ENCODE assay signal across 17 mouse cellular contexts in the genomic region with DNA sequence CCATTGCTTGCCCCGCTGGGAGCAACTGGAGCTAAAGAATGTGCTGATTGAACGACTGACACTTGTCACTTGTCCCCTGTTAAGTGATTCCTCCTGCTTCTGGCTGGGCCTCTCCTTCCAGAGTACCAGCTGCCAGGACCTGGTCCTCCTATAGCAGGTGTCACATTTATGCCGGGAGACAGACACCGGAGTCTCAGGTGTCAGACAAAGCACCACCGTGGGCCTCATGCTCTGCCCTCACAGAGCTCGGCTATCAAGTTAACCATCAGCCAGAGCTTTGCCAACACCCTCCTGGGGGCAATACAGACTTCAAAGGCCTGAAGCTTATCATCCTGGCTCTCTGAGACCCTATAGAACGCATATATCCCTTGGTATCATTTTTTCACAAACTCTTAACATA. TPM values are rescaled to one million over a fixed set of nuclear protein-coding genes. Genes with fewer than 3 reads are reported as not detected.
"Had no signal": no experiment of that assay in that cellular context is flagged by ENCODE, and none has a peak within 500 bp of the region (broad histone marks: within the 10 kb centered on the region; RNA-seq: fewer than 3 reads in every experiment).

No protein-coding gene starts in this region.

- DNase-seq: liver; liver, embryonic 13.5 days; liver, postnatal 0 days; lung, postnatal 14 days; right cerebral cortex, postnatal 25 days; thymus, postnatal 4 days had no signal

- H3K4me1 ChIP-seq: limb, embryonic 12.5 days; liver, embryonic 13.5 days; lung, embryonic 15.5 days; megakaryocyte, embryonic 14.5 days had no signal

- H3K36me3 ChIP-seq: limb, embryonic 12.5 days; liver, embryonic 13.5 days; lung, embryonic 15.5 days had no signal

- ATAC-seq: liver, postnatal 0 days; midbrain, embryonic 16.5 days had no signal

- H3K9me3 ChIP-seq: limb, embryonic 12.5 days; liver, embryonic 13.5 days; lung, embryonic 15.5 days; megakaryocyte, embryonic 14.5 days had no signal

- H3K4me2 ChIP-seq: limb, embryonic 12.5 days; liver, embryonic 13.5 days; lung, embryonic 15.5 days; midbrain, embryonic 11.5 days had no signal

- H3K9ac ChIP-seq: limb, embryonic 12.5 days; liver, embryonic 13.5 days; liver, postnatal 0 days; lung, embryonic 15.5 days had no signal

- H3K27ac ChIP-seq: layer of hippocampus, adult 2 months; limb, embryonic 12.5 days; liver, embryonic 13.5 days; lung, embryonic 15.5 days; macrophage had no signal

- H3K4me3 ChIP-seq: layer of hippocampus, adult 2 months; limb, embryonic 12.5 days; liver, embryonic 13.5 days; lung, embryonic 15.5 days; megakaryocyte, embryonic 14.5 days had no signal

- H3K27me3 ChIP-seq: limb, embryonic 12.5 days; lung, embryonic 15.5 days had no signal

RNA-seq across cellular contexts. Expression of gene D330020A13Rik, which starts 58.3 kb away (rescaled TPM):
- total RNA-seq: layer of hippocampus, adult 2 months; layer of hippocampus, postnatal 10 days; left cerebral cortex, postnatal 36 days had no signal
- polyA plus RNA-seq: liver, embryonic 13.5 days; liver, postnatal 0 days; macrophage; midbrain, embryonic 11.5 days; midbrain, embryonic 16.5 days; neural tube, embryonic 14.5 days; stomach, embryonic 16.5 days had no signal

RNA-seq across cellular contexts. Expression of gene B4galnt3, which starts 58.5 kb away (rescaled TPM):
- polyA plus RNA-seq: macrophage had no signal
